Mouse (Mus musculus) midbrain, postnatal 0 days (tissue): ENCODE results near the gene Rnf113a1. TPM values are rescaled to one million over a fixed set of nuclear protein-coding genes. Genes with fewer than 3 reads are reported as not detected.
"Not testable (repeated sequence)": the region's sequence is repeated elsewhere in the genome, so short reads cannot be mapped to it uniquely, and the experiment has no call there.

Experiments
- ATAC-seq: fragments of 200-750 bp; cut with Nextera tagmentation; 2 replicates; pipeline ENCODE4 v1.8.0; 2017; ENCODE audit warnings: moderate number of reproducible peaks, mild to moderate bottlenecking, moderate TSS enrichment, moderate library complexity; ENCODE audit not compliant: low FRiP score
- DNase-seq: peaks from one replicate; pipeline ENCODE4 v3.0.0-alpha.2; 2015; ENCODE audit warnings: low spot score
- H3K27ac ChIP-seq: fragments of 300-500 bp; sonication (generic); 2 replicates; pipeline ENCODE4 v1.5.1; 2014; ENCODE audit warnings: low read depth, mild to moderate bottlenecking, low read length, mixed read lengths
- H3K27me3 ChIP-seq: fragments of 300-500 bp; sonication (generic); 2 replicates; pipeline ENCODE4 v1.6.1; 2014; ENCODE audit warnings: low read length, control low read depth, mixed read lengths; ENCODE audit not compliant: insufficient read depth
- H3K36me3 ChIP-seq: fragments of 300-500 bp; sonication (generic); 2 replicates; pipeline ENCODE4 v1.6.1; 2014; ENCODE audit warnings: low read length, control low read depth, mixed read lengths; ENCODE audit not compliant: insufficient read depth
- H3K4me1 ChIP-seq: fragments of 300-500 bp; sonication (generic); 2 replicates; pipeline ENCODE4 v1.6.1; 2014; ENCODE audit warnings: mild to moderate bottlenecking, control low read depth, antibody characterized with exemption, low read length, mixed read lengths; ENCODE audit not compliant: insufficient read depth
- H3K4me2 ChIP-seq: fragments of 300-500 bp; sonication (generic); 2 replicates; pipeline ENCODE4 v1.6.1; 2014; ENCODE audit warnings: low read depth, mild to moderate bottlenecking, low read length, mixed read lengths; ENCODE audit not compliant: poor library complexity, severe bottlenecking
- H3K4me3 ChIP-seq: fragments of 300-500 bp; sonication (generic); 2 replicates; pipeline ENCODE4 v1.5.1; 2014; ENCODE audit warnings: low read depth, mild to moderate bottlenecking, low read length, moderate library complexity
- H3K9ac ChIP-seq: fragments of 300-500 bp; sonication (generic); replicated peaks from 2 replicates; pipeline ENCODE4 v1.6.1; 2014; ENCODE audit warnings: mild to moderate bottlenecking, low read length, moderate library complexity, mixed read lengths; ENCODE audit not compliant: poor library complexity, severe bottlenecking
- H3K9me3 ChIP-seq: fragments of 300-500 bp; sonication (generic); 2 replicates; pipeline ENCODE4 v1.6.1; 2016; ENCODE audit warnings: low read length, control low read depth
- CTCF ChIP-seq: IDR thresholded peaks from 2 replicates; pipeline ENCODE4 v1.5.1; 2016; ENCODE audit warnings: antibody characterized with exemption, mild to moderate bottlenecking
- WGBS: fragments of 180-500 bp; shearing (Covaris S2); extraction: QIAGEN DNeasy Blood & Tissue Kit; methylation state at CpG from one replicate; pipeline ENCODE4 v1.1.7; 2014; 5-methylcytosine and 5-hydroxymethylcytosine counted together
- polyA plus RNA-seq: library from polyadenylated mRNA; unstranded; fragments of >200 nt; fragmentation: Nextera tagmentation; extraction: Ambion mirVana; gene quantifications from 2 replicates; pipeline ENCODE4 v1.2.1, GENCODE M21; 2015
- total RNA-seq: library from RNA; depleted of rRNA; stranded (reverse); fragments of >200 nt; gene quantifications from 2 replicates; pipeline ENCODE4 v1.2.3, GENCODE M21; 2014

The Rnf113a1 gene
- total and polyA plus RNA-seq, 2 experiments from 2014 or later: 9.3 to 30.2 TPM

DNA sequence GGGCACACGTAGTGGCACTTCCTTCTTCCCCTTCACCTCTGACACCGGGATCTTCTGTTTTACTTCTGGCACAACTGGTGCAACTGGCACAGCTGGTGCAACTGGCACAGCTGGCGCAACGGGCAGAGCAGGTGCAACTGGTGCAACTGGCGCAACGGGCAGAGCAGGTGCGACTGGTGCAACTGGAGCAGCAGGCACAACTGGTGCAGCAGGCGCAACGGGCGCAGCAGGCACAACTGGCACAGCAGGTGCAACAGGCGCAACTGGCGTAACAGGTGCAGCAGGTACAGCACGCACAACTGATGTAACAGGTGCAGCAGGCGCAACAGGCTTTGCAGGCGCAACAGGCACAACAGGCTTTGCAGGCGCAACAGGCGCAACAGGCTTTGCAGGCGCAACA lies 27.9 kb upstream of the Rnf113a1 start:
- DNase-seq (no peak), ATAC-seq (no peak)
- Histone ChIP-seq H3K4me3 (no peak overlapping the region), H3K4me1 (no peaks in the 10 kb centered on the region), H3K9me3 (no peaks in the 10 kb centered on the region), H3K27ac (no peak overlapping the region), H3K27me3 (no peaks in the 10 kb centered on the region), H3K36me3 (no peaks in the 10 kb centered on the region), H3K9ac (no peak overlapping the region), H3K4me2 (no peak overlapping the region)
- no peak for TF ChIP-seq CTCF
- WGBS: 78% methylated on average over 18 of the region's 18 CpGs

DNA sequence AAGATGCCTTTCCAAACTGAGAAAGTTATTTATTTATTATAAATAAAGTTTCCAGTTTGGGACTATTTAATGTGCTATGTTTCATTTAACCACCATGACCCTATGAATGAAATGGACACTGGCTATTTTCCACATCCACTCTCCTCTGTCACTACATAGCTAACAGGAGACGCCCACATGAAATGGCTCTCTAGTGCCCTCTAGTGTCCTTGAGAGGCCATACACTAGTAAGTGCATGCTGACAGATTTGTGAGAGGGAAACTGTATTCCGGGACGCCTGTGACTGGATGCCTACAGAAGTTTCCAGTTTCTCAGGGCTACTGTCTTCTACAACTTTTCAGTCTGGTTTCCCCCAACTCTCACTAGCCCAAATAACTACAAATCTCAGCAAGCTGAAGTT lies 24.0 kb upstream of the Rnf113a1 start:
- peak; percentile 54 for DNase-seq
- no peaks in the 10 kb centered on the region for H3K27me3 ChIP-seq
- H3K4me3 ChIP-seq: no peak overlapping the region
- peak; percentile 73 for TF ChIP-seq CTCF
- H3K4me2 ChIP-seq: no peak overlapping the region
- no peak for ATAC-seq
- no peak overlapping the region for H3K9ac ChIP-seq
- H3K4me1 ChIP-seq: no peaks in the 10 kb centered on the region
- H3K36me3 ChIP-seq: no peaks in the 10 kb centered on the region
- H3K9me3 ChIP-seq: no peaks in the 10 kb centered on the region
- WGBS: 31% methylated on average over 3 of the region's 3 CpGs
- H3K27ac ChIP-seq: no peak overlapping the region

DNA sequence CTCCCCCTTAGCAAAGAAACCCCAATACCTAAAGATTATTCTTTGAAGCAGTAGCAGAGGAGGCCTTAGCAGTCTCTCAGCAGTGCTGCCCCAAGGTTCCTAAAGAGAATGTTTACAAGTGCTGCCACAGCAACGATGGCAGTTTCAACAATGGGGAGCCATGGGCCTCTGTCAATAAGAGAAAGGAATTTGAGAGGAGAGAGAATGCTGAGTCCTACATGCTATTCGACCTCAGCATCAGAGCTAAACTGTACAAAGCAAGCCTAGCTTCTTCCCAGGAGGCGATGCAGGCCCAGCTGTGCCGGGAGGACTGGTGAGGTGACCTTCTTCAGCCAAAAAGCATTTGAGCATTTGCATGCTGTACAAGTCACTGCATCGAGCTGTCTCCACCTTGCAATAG lies 22.3 kb upstream of the Rnf113a1 start, which contains the start of gene Akap14:
TSS of gene Akap14 (minus strand) at position 101 of the 400 bp plus-strand sequence.
- no peaks in the 10 kb centered on the region for H3K27me3 ChIP-seq
- no peak for ATAC-seq
- DNase-seq: no peak
- no peak within 1 kb of the TSS for H3K9ac ChIP-seq
- H3K36me3 ChIP-seq: no peaks in the 10 kb centered on the region
- no peak within 1 kb of the TSS for H3K4me3 ChIP-seq
- H3K4me2 ChIP-seq: no peak within 1 kb of the TSS
- no peak within 1 kb of the TSS for H3K27ac ChIP-seq
- WGBS: 44% methylated on average over 5 of the region's 5 CpGs
- H3K4me1 ChIP-seq: no peaks in the 10 kb centered on the region
- no peak for TF ChIP-seq CTCF
- no peaks in the 10 kb centered on the region for H3K9me3 ChIP-seq

DNA sequence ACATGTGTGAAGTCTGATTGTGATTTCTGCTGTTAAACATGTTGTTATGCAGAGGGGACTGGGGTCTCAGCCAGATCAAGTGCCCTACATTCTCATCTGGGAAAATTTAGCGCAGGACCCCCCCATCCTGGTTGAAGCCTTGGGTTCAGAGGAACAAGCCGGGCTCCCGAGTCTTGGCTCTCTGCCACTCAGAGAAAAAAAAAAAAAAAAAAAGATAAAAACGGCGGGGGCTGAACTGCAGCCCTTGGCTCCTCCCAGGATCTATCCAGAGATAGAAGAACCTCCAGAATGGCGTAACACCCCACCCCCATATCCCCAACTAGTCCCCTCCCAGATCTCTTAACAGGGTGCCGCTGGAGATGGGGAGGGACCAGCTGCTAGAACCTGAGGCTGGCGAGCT lies 6.6 kb upstream of the Rnf113a1 start:
- WGBS: 74% methylated on average over 6 of the region's 8 CpGs

DNA sequence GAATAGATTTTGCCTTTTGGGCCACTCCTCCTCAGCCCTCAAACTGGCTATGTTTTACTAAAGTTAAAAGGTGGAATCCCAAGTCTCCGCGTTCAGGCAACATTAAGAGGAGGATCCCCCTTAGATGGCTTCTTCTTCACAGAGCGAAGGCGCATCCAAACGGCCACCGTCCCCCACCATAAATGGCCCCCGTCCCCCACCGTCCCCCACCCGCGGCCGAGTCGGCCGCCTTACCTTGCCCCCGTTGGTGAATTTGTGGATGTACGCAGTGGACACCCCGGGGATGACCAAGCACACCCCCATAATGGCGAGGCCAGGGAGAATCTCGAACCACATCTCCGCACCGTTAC lies 315 bp upstream of the Rnf113a1 start:
- H3K9me3 ChIP-seq: no peaks in the 10 kb centered on the region
- no peak for DNase-seq
- no peak for TF ChIP-seq CTCF
- H3K4me3 ChIP-seq: peak overlapping the region; percentile 43
- H3K4me1 ChIP-seq: no peaks in the 10 kb centered on the region
- no peaks in the 10 kb centered on the region for H3K36me3 ChIP-seq
- H3K27me3 ChIP-seq: no peaks in the 10 kb centered on the region
- H3K27ac ChIP-seq: peak overlapping the region; percentile 73
- peak overlapping the region; percentile 51 for H3K4me2 ChIP-seq
- WGBS: 26% methylated on average over 20 of the region's 20 CpGs
- peak overlapping the region; percentile 60 for H3K9ac ChIP-seq
- peak; percentile 75 for ATAC-seq

More for the DNA sequence above, 6.6 kb upstream of the Rnf113a1 start:
- not testable (repeated sequence) for H3K9me3 ChIP-seq, H3K4me3 ChIP-seq, ATAC-seq, H3K9ac ChIP-seq, H3K36me3 ChIP-seq, H3K4me1 ChIP-seq, H3K4me2 ChIP-seq, DNase-seq, H3K27me3 ChIP-seq, H3K27ac ChIP-seq

DNA sequence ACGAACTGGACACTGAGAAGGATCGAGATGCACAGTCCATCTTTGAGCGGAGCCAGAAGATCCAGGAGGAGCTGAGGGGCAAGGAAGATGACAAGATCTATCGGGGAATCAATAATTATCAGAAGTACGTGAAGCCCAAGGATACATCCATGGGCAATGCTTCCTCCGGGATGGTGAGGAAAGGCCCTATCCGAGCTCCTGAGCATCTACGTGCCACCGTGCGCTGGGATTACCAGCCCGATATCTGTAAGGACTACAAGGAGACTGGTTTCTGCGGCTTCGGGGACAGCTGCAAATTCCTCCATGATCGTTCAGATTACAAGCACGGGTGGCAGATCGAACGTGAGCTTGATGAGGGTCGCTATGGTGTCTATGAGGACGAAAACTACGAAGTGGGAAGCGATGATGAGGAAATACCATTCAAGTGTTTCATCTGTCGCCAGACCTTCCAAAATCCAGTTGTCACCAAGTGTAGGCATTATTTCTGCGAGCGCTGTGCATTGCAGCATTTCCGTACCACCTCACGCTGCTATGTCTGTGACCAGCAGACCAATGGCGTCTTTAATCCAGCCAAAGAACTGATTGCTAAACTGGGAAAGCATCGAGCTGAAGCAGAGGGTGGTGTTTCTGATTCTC lies 817 bp downstream of the Rnf113a1 start:
- ATAC-seq (peak; percentile 25), DNase-seq (peak; percentile 11)
- Histone ChIP-seq H3K27me3 (no peaks in the 10 kb centered on the region), H3K4me1 (no peaks in the 10 kb centered on the region), H3K4me2 (peak overlapping the region; percentile 51), H3K4me3 (peak overlapping the region; percentile 43), H3K36me3 (no peaks in the 10 kb centered on the region), H3K9ac (peak overlapping the region; percentile 60), H3K9me3 (no peaks in the 10 kb centered on the region), H3K27ac (peak overlapping the region; percentile 73)
- 26% methylated on average over 28 of the region's 28 CpGs for WGBS
- TF ChIP-seq CTCF: no peak
